Comparison of ENCODE assay signal across 8 mouse cellular contexts in the genomic region with DNA sequence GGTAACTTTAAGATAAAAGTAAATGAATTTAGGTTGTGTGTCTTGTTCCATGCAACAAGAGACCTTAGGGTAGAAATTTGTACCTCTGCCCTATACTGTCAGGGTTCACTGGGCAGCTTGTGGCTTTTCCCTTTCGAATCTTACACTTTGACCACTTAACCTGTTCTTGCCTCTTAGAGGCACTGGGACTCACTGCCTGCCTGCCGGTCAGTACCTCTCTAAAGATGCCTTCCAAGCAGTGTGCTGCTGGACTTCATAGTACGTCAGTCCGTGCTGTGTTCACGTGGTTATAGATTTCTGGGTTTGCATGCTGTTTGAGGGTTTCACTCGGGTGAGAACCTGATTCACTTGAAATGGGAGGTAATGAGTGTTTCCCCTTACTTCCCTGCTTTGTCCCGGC. TPM values are rescaled to one million over a fixed set of nuclear protein-coding genes. Genes with fewer than 3 reads are reported as not detected.
DNase-seq lines count a peak whose midpoint lies in the region; ATAC-seq and TF ChIP-seq lines count a peak whose summit lies in the region.

No protein-coding gene starts in this region.

- H3K9ac ChIP-seq in hindbrain, embryonic 15.5 days: peak overlapping the region; percentile 55
- peak overlapping the region; percentile 36; the same call in 1 of the 2 replicates for H3K9ac ChIP-seq in liver, embryonic 13.5 days
- no peak overlapping the region for H3K9ac ChIP-seq in stomach, embryonic 15.5 days

- H3K4me2 ChIP-seq in hindbrain, embryonic 15.5 days: peak overlapping the region; percentile 57
- peak overlapping the region; percentile 68 for H3K4me2 ChIP-seq in liver, embryonic 13.5 days
- peak overlapping the region; percentile 64 for H3K4me2 ChIP-seq in stomach, embryonic 15.5 days

- 7% methylated on average over 7 of the region's 7 CpGs for WGBS in bone marrow, adult 2 months
- WGBS in hindbrain, embryonic 15.5 days: 7% methylated on average over 7 of the region's 7 CpGs
- 23% methylated on average over 7 of the region's 7 CpGs for WGBS in liver, embryonic 13.5 days (ENCODE audit: insufficient replicate concordance)
- 12% methylated on average over 7 of the region's 7 CpGs for WGBS in stomach, embryonic 15.5 days

- H3K9me3 ChIP-seq in hindbrain, embryonic 15.5 days: no peaks in the 10 kb centered on the region
- no peaks in the 10 kb centered on the region for H3K9me3 ChIP-seq in liver, embryonic 13.5 days (replicated peaks)
- H3K9me3 ChIP-seq in stomach, embryonic 15.5 days: no peaks in the 10 kb centered on the region

- TF ChIP-seq CTCF in bone marrow, adult 2 months (IDR thresholded peaks at IDR 0.05; ENCODE audit: control insufficient read depth, insufficient read depth, low read length): no peak

- H3K27me3 ChIP-seq in hindbrain, embryonic 15.5 days: no peaks in the 10 kb centered on the region
- H3K27me3 ChIP-seq in liver, embryonic 13.5 days: no peaks in the 10 kb centered on the region
- H3K27me3 ChIP-seq in stomach, embryonic 15.5 days (replicated peaks): no peaks in the 10 kb centered on the region

- H3K27ac ChIP-seq in bone marrow, adult 2 months (ENCODE audit: control insufficient read depth, insufficient read depth, low read depth, low read length, poor library complexity): peak overlapping the region; percentile 4; the same call in 1 of the 2 replicates
- peak overlapping the region; percentile 94 for H3K27ac ChIP-seq in hindbrain, embryonic 15.5 days (replicated peaks)
- peak overlapping the region; percentile 48; the same call in 1 of the 2 replicates for H3K27ac ChIP-seq in liver, embryonic 13.5 days
- H3K27ac ChIP-seq in stomach, embryonic 15.5 days: peak overlapping the region; percentile 81

- H3K4me1 ChIP-seq in bone marrow, adult 2 months (ENCODE audit: control insufficient read depth, insufficient read depth, low read length): peaks cover 1% of the 10 kb centered on the region; the same call in 1 of the 2 replicates
- H3K4me1 ChIP-seq in hindbrain, embryonic 15.5 days (replicated peaks): peaks cover 54% of the 10 kb centered on the region
- peaks cover 21% of the 10 kb centered on the region for H3K4me1 ChIP-seq in liver, embryonic 13.5 days (replicated peaks)
- peaks cover 15% of the 10 kb centered on the region for H3K4me1 ChIP-seq in stomach, embryonic 15.5 days

- no peaks in the 10 kb centered on the region for H3K36me3 ChIP-seq in hindbrain, embryonic 15.5 days
- H3K36me3 ChIP-seq in liver, embryonic 13.5 days: no peaks in the 10 kb centered on the region
- no peaks in the 10 kb centered on the region for H3K36me3 ChIP-seq in stomach, embryonic 15.5 days

- 0 out of 2 replicates have a peak, but pooled peaks have one; percentile 2 for ATAC-seq in cerebellum, adult (ENCODE audit: insufficient number of reproducible peaks, low FRiP score, low TSS enrichment)
- peak; percentile 17 for ATAC-seq in hindbrain, embryonic 15.5 days (ENCODE audit: low FRiP score, low read depth)
- peak; percentile 19 for ATAC-seq in liver, embryonic 13.5 days (ENCODE audit: low read depth)
- ATAC-seq in stomach, embryonic 15.5 days (ENCODE audit: insufficient read depth, low FRiP score, low read depth): 0 out of 2 replicates have a peak, but pooled peaks have one; percentile 44

- no peak overlapping the region for H3K4me3 ChIP-seq in bone marrow, adult 2 months (replicated peaks; ENCODE audit: control insufficient read depth, low read depth, low read length)
- peak overlapping the region; percentile 51 for H3K4me3 ChIP-seq in hindbrain, embryonic 15.5 days
- peak overlapping the region; percentile 57 for H3K4me3 ChIP-seq in liver, embryonic 13.5 days (replicated peaks)
- peak overlapping the region; percentile 46 for H3K4me3 ChIP-seq in stomach, embryonic 15.5 days (replicated peaks)

- no peak for TF ChIP-seq POLR2A in bone marrow, adult 2 months (IDR thresholded peaks at IDR 0.05; ENCODE audit: borderline replicate concordance, control insufficient read depth, low read depth, low read length)

- DNase-seq in cerebellum, adult 11 months: no peak
- DNase-seq in liver, embryonic 13.5 days: no peak
- DNase-seq in right cerebral cortex, adult 2 months (ENCODE audit: low spot score in 2 of 2): no peak
- DNase-seq in urinary bladder, postnatal 4 days (ENCODE audit: low spot score in 2 of 2): no peak

RNA-seq across cellular contexts. Expression of a gene that starts 22.7 kb away (rescaled TPM):
- polyA plus RNA-seq in bone marrow, adult 2 months (2011; ENCODE audit: insufficient read depth, insufficient read length, low replicate concordance, missing spikeins): 9.3 and 25.2 TPM in 2 replicates
- polyA plus RNA-seq in hindbrain, embryonic 15.5 days (2015; fragmentation: Nextera tagmentation; extraction: Ambion mirVana): 22.7 and 23.6 TPM in 2 replicates
- 1.4 and 1.6 TPM in 2 replicates for polyA plus RNA-seq in liver, embryonic 13.5 days (2015; fragmentation: Nextera tagmentation; extraction: Ambion mirVana)
- polyA plus RNA-seq in stomach, embryonic 15.5 days (2015; fragmentation: Nextera tagmentation; extraction: Ambion mirVana): 9.1 and 10.0 TPM in 2 replicates

Comparison
In these comparisons a context has a peak if more than half of its experiments do, and no peak if none do; other contexts are left out.
1. H3K27ac ChIP-seq: peak in every context shown above with its lines; median percentile 94 in hindbrain, embryonic 15.5 days; 81 in stomach, embryonic 15.5 days; 48 in liver, embryonic 13.5 days; 4 in bone marrow, adult 2 months.